Mouse (Mus musculus) embryo, embryonic 9.5 days (tissue): ENCODE results near the gene Socs4.
"Not testable (repeated sequence)": the region's sequence is repeated elsewhere in the genome, so short reads cannot be mapped to it uniquely, and the experiment has no call there.

Experiments used
- DNase-seq: peaks from one replicate; pipeline ENCODE4 v3.0.0-alpha.2; 2017; ENCODE audit errors: extremely low spot score

Gene Socs4

DNA sequence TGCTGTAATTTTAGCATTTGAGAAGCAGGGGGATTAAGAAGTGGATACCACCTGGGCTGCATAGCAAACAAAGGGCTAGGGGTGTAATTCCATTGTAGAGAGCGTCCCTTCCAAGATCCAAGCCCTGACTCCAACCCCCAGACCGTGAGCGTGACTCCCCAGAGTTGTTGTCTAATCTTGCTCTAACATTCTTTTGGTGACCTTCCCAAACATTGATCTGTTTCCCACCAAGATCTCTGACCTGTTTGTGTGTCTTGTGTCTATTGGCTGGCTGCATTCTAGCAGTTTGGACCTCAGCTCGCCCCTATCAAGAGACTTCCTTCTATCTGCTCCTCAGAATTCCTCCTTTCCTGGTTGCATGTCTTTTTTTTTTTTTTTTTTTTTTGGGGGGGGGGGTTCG, 10.3 kb downstream of the Socs4 start:
- DNase-seq: no peak

DNA sequence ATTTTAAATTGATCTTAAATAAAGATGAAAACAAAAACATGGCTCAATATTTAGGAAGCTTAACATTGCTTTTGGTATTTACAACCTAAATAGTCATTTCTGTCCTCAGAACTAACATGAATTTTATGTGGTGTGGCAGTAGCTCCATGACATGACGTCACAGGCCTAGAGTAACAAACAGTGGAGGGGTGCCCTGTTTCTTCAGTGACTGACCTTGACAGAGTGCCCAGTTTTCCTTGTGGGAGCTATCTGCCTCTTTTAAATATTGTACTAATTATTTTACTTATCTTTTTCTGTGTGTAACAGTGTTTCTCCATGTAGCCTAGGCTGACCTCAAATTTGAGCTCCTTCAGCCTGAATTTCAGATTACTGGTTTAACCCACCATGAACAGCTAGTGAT, 15.0 kb downstream of the Socs4 start:
- no peak for DNase-seq

DNA sequence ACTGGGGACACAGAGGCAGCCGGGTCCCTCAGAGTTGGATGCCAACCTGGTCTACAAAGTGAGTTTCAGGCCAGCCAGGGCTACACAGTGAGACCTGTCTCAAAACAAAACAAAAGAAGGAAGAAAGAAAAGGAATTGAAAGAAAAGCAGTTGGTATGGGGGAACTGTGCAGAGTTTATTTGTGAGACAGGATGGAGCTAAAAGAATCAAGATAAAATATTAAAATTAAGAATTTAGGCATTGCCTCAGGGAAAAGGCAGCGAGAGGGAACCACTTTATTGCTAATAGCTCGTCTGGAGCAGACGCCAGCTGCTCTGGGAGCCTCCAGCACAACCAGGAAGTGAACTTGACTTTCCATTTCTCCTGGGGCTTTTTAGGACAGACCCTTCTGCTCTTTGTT, 17.4 kb downstream of the Socs4 start:
- DNase-seq: no peak

DNA sequence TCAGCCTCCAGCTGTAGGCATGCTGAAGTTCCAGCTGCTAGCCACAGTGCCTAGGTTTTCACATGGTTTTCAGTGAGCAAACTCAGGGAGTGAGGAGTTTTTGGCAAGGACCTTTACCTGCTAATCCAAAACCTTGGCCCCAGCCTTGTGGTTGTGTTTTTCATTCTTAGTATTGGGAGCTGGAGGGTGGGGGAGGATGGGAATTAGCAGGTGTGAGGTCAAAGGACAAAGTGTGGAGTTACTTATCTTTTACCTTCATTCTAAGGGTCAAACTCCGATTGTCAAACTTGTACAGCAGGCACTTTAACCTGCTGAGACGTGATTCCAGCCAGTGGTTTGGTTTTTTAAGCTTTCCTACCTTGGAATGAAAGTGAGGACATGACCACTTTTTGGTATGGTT, 19.5 kb downstream of the Socs4 start:
- DNase-seq: no peak

DNA sequence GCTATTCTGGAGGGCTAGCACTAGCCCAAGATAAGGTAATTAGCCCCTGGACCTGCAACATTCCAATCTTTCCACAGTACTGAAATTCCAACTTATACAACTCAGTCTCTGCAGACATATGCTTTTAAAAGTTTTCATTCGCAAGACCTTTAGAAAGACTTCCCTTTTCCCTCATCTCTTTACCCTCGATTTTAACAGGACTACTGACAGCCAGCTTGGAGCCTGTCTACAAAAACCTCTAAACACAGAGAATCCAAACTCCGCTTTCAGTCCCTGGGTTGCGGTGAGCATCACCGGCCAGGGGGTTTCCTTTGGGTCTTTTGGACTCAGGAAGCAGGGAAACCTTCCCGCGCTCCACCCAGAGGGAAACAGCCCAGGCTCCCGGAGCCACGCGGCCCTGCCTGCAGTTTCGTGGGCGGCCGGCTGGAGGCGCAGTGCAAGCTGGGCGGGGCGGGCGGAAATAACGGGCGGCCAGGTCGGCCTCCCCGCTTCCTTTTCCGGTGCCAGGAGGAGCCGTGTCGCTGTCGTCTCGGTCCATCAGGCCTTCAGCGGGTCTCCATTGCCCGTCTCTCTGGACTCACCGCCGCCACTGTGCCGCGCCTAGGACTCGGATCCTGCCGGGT, 21.2 kb downstream of the Socs4 start, which contains the start of gene Mapk1ip1l:
TSS of gene Mapk1ip1l (plus strand) at position 482 of the 623 bp plus-strand sequence.
- peak; percentile 96 for DNase-seq

DNA sequence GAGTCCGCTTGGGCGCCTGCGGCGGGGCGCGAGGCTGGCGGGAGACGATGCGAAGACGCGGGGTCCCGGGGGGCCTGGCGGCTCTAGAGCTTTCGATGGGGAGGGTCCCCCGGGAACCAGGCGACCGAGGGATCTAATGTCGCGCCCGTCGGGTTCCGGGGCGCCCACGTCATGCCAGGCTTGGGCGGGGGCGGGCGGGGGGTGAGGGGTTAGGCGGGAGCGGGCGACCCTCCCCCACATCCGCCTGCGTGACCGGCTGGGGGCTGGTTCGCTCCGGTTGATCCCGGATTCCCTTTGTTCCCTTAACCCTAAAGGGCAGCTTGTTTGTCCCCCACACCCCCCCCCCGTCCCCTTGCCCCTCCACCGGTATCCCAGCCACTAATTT, 21.7 kb downstream of the Socs4 start:
- DNase-seq: peak; percentile 84

DNA sequence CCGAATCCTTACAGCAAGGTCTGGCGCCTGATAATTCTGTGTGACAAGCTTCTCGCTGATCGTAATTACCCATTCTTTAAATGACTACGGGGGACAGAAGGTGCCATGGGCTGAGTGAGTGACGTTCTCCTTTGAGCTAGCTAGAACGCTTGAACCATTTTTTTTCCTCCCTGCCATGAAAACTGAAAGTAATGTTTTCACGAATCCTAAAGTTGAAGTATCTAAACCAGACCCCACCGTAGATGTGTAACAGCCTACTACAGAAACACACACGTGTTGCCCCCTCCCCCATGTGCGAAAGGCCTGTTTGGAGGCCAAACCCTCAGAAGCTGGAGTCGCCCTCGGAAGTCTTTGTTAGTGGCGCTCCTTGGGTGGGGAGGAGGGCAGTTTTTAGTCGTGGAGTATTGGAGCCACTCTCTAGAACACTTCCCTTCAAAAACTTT, 22.1 kb downstream of the Socs4 start:
- peak; percentile 63 for DNase-seq

DNA sequence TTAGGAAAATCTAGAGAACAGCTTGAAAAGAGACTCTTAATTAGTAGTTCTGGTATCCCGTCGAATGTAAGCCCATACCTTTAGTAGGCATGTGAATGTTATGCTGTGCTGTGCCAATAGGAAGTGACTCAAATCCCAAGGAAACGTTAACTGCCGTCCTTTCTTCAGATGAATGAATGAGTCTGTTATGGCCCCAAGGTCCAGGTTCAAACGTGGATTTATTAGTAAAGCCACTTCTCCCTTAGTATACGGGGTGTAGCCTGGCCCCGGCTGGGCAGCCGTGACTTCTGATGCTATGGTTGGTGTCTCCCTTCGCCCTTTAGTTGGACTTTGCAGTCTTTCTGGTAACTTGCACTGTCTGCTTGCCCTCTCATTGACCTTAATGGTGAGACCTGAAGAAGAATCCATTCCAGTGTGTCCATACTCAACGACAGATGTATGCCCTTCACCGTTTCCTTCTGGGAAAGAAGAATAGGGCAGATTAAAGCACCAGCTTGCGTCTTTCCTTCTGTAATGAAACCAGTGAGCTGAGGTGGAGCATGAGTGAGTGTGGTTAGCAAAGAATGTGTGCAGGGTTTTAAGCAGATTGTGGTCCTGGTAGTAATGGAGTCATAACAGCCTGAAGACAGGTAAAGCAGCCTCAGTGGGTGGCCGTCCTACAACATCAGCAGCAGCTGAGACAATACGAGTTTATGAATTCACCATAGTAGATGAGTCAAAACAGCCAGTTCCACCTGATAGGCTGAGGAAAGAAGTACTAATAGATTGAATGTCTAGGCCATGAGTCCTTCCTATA, 26.4 kb downstream of the Socs4 start:
- no peak for DNase-seq

DNA sequence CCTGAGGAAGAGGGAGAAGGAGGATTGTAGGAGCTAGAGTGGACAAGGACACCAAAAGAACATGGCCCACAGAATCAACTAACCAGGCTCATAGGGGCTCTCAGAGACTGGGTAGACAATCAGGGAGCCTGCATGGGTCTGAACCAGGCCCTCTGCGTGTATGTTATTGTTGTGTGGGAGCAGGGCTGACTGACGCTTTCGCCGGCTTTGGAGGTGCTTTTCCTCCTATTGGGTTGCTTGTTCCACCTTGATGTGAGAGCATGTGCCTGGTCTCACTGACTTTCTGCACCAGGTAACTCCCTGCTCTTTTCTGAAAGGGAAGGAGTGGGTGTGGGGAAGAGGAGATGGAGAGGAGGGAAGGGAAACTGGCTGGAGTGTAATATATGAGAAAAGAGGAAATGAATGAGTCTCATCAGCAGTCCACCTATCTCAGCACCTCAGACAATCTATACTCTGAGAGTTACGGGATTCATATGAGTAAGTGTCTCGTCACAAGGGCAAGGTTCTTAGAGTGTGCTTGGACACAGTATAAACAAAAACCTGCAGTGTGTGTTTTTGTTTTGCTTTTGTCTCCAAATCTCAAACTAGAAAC, 28.2 kb downstream of the Socs4 start:
- DNase-seq: no peak

DNA sequence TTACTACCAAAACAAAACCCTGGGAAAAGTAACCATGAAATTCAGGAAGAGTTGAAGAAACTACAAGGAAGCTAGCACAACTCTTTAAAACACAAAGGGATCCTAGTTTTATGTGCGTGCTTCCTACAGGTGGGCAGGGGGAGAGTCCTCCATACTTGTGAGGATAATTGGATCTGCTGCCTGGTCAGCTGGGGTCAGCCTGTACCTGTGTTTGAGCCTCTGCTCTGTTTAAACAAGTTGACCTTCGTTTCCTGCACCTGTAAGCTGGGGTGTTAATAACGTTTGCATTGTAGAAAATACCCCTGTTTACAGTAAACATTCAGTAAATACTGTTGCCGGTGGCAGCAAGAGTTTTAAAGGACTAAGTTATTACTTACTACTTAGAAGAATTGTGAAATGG, 29.2 kb downstream of the Socs4 start:
- DNase-seq: no peak

DNA sequence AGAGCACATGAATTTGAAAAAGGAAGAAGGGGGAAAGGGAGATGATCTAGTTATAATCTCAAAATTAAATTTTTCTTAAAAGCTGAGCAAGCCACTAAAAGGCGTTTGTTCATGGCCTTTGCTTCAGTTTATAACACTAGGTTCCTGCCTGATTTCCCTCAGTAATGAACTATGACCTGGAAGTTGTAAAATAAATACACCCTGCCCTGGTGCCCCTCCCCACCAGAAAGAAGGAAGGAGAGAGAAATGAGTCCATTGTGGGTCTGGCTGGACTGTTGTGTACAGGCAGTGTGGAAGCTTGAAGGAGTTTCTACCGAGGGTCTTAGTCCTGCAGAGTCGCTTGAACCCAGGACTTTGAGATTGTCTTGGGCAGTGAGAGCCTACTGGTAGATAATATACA, 30.9 kb downstream of the Socs4 start:
- DNase-seq: no peak

DNA sequence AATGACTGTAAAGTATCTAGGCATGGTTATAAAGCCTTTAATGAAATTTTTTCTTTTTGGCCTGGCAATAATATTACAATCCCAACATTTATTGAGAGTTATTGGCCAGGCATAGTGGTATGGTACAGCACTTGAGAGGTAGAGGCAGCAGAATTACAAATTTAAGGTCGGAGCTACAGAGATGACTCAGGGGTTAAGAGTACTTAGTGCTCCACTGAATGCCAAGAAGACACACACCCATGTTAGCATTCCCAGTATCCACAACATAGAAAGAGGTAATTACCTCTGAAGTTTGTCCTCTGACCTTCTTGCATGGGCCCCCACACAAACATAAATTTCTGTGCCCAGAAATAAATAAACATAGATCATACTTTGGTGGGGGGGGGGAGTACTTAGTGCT, 32.3 kb downstream of the Socs4 start:
- no peak for DNase-seq

DNA sequence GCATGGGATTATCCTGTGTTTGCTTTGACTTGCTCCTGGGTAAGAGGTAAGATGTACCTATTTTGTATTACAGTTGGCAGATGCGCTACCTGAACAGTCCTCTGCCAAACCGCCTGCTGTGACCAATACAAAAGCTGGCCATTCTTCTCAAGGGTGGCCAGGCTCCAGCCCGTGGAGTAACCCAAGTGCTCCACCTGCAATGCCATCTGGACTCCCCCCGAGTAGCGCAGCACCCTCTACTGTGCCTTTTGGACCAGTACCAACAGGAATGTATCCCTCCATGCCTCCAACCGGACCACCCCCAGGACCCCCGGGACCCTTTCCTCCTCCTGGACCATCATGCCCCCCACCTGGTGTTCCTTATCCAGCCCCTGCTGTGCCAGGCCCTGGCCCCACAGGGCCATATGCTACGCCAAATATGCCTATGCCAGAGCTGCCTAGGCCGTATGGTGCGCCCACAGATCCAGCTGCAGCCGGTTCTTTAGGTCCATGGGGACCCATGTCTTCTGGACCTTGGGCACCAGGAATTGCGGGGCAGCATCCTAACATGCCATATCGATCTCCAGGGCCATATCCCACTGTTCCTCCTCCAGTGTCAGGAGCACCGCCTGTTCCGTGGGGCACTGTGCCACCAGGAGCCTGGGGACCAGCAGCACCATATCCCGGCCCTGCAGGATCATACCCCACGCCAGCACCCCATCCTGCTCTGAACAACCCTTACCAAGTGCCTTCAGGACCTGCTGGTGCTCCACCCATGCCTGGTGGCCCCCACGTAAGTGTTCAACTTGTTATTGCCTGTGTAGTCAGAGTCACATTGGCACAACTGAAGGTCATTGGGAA, 33.8 kb downstream of the Socs4 start:
- no peak for DNase-seq

DNA sequence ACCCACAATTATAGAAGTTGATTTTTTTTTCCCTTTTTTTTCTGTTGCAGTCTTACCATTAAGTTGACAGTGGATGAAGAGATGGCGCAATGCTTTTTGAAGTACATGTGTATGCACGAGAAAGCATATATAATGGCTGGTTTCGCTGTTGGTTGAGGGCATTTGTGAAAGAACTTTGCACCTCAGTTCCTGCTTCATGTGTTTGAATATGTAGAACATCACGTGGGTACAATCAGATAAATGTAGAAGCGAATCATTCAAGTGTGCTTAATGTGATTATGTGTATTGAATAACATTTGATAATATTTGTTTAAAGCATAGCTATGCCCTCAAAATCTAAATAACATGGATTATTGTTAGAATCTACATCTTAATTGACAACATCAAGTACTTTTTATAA, 42.6 kb downstream of the Socs4 start:
- DNase-seq: no peak

DNA sequence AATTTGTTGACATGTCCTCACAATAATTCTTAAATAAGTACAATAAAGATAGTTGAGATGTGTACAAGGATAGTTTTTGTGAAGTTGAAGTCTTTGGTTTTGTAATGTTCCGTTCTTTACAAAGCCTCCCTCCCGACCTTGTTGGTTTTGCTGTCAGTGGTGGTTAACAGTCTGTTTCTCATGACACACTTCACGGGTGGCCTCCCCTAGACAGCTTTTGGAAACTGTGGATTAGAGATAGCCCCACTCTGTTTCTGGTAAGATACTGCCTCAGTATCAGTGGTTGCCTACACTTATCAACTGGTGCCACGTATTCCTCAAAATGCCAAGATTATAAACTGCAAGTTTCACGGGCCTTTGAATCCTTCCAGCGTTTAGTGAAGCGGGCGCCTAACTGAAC, 44.9 kb downstream of the Socs4 start:
- DNase-seq: not testable (repeated sequence)

DNA sequence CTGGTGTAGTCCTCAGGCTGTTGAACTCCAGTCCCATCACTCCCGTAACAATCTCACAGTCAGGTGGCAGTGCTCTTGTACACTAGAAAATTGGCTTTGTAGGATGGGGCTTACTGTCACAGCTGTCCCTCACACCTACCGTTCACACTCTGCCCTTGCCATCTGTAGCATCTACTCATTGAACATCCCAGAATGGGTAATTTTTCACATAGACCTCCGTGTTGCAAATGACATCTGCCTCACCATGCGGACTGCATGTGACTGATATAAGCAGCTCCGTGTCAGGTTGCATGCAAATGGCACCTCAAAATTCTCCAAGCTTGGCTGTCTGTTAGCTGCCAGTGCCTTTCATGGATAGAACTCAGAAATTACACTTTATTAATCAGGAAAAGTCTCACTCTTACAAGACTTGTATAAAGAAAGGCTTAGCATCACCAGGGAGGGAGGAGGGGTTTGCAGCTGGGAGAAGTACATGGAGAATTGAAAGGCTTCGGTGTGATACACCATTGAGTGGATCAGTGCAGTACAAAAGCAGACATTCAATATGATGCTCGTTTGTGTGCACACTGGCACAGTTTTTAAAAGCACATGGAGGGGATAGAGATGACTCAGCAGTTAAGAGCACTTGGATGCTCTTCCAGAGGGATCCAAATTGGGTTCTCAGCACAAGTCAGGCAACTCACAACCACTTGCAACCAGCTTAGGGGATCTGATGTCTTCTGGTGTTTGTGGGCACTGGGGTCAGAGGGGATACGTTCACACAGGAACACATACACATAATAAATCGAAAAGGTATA, 49.4 kb downstream of the Socs4 start:
- no peak for DNase-seq

DNA sequence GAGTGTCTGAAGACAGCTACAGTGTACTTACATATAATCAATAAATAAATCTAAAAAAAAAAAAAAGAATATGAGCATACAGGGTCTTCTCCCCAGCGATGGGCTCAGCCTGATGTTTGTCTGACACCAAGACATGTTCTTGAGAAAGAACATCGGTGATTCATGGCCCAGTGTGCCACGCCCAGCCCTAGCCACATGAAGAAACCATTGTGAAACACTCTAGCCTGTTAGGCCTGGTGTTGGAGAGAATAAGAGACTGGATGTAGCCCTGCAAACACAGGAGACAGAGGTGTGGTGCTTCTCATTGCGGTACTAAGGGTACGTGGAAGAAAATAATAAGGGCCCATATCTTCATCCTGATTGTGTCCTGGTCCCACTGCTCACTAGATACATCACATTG, 50.6 kb downstream of the Socs4 start:
- DNase-seq: no peak

DNA sequence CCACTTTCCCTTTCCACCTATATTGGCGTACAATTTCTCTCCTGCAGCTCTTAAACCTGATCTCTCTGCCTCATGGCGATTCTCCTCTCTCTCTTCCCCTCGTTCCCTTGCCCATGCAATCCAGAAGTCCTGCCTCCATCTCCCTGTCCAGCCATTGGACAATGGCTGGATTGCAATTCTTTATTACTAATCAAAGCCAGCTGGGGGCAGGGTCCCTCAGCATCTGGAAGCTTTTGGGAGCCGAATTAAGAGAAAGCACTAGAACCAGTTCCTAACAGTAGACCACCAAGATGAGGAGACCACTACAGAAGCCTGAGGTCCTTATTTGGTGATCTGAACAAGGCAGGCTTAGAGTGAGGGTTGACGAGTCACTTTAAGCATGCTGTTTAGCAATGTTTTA, 55.2 kb downstream of the Socs4 start:
- DNase-seq: no peak

DNA sequence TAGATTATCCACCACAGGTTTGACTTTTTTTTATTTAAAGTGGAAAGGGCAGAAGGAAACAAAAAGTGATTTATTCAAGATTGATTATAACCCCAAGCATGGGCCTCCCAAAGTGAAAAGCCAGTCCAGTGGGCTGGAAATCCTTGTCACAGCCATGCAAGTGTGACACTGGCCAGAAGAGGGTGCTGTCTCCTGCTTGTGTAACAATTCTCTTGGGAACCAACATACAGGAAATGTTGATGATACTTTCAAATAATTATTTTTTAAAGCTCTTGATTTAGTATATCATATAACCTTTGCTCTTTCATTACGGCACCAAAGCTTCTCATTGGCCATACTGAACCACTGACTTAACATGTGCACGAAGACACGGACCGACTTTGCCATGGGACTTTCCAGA, 58.1 kb downstream of the Socs4 start:
- peak; percentile 45 for DNase-seq

DNA sequence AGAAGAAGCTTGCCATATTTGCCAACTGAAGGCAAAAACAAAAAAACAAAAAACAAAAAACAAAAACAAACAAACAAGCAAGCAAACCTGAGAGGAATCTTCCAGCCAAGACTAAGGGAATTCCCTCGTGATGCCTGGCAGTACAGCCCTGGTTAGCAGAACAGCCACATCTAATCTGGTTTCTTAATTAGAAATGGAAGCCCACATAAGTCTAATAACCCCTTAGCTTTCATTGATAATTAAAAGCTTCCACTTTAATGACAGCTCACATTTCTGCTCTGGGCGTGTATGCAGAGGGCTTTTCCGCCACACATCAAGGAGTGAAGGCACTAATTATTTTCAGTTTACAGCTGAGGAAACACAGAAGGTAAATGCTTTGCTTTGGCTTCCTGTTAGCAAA, 58.6 kb downstream of the Socs4 start:
- no peak for DNase-seq

DNA sequence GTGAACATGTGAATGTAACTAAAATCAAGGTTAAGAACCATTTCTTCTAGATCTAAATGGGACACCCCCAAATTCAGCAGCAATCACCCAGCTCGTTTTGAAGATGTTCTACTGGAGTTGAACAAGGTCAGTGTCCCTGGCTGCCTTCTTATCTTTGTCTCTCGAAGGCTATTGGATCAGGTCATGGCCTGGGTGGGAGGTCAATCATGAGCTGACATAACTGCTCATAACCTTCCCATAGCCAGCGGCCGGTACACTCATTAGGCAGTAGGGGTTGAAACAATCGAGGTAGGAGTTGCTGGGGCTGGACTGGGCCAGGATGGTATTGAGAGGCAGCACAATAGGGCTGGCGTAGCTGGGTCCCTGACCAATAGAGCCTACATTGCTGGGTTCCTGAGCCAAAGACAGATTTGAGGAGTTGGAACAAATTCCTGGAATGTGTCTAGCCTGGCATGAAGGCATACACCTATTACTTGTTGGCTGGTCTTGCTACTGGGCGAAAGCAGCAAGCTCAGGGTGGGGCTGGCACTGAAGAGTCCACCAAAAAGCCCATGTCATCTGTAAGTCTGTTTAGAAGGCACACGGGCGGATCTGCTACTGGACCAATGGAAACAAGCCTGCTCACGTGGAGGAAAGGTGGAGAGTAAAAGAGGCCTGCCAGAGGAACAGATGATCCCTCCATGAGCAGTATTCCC, 63.6 kb downstream of the Socs4 start:
- DNase-seq: no peak
